Mouse (Mus musculus) forebrain, postnatal 0 days (tissue): ENCODE data around the gene Susd3. TPM values are rescaled to one million over a fixed set of nuclear protein-coding genes. Genes with fewer than 3 reads are reported as not detected.

ENCODE experiments used
- ATAC-seq: fragments of 200-750 bp; cut with Nextera tagmentation; 2 replicates; pipeline ENCODE4 v1.8.0; 2017; ENCODE audit warnings: mild to moderate bottlenecking, moderate library complexity
- DNase-seq: peaks from one replicate; pipeline ENCODE4 v3.0.0-alpha.2; 2015
- H3K27ac ChIP-seq: fragments of 300-500 bp; sonication (generic); 2 replicates; pipeline ENCODE4 v1.5.1; 2014; ENCODE audit warnings: low read depth, mild to moderate bottlenecking, antibody characterized with exemption, low read length, moderate library complexity, mixed read lengths
- H3K27me3 ChIP-seq: fragments of 300-500 bp; sonication (generic); 2 replicates; pipeline ENCODE4 v1.6.1; 2014; ENCODE audit warnings: mild to moderate bottlenecking, low read length, mixed read lengths; ENCODE audit not compliant: insufficient read depth
- H3K36me3 ChIP-seq: fragments of 300-500 bp; sonication (generic); 2 replicates; pipeline ENCODE4 v1.6.1; 2014; ENCODE audit warnings: mild to moderate bottlenecking, moderate library complexity; ENCODE audit not compliant: insufficient read depth
- H3K4me1 ChIP-seq: fragments of 300-500 bp; sonication (generic); 2 replicates; pipeline ENCODE4 v1.6.1; 2014; ENCODE audit warnings: antibody characterized with exemption; ENCODE audit not compliant: insufficient read depth
- H3K4me2 ChIP-seq: fragments of 300-500 bp; sonication (generic); 2 replicates; pipeline ENCODE4 v1.6.1; 2014; ENCODE audit warnings: low read depth, mild to moderate bottlenecking, moderate library complexity
- H3K4me3 ChIP-seq: fragments of 300-500 bp; sonication (generic); 2 replicates; pipeline ENCODE4 v1.5.1; 2014; ENCODE audit warnings: low read depth, low read length, mixed read lengths
- H3K9ac ChIP-seq: fragments of 300-500 bp; sonication (generic); 2 replicates; pipeline ENCODE4 v1.6.1; 2014; ENCODE audit warnings: mild to moderate bottlenecking
- H3K9me3 ChIP-seq: fragments of 300-500 bp; sonication (generic); 2 replicates; pipeline ENCODE4 v1.6.1; 2016; ENCODE audit warnings: low read length
- CTCF ChIP-seq: sonication (generic); IDR thresholded peaks from 2 replicates; pipeline ENCODE4 v1.5.1; 2016; ENCODE audit warnings: antibody characterized with exemption, control low read depth, low read depth
- WGBS: fragments of 180-500 bp; shearing (Covaris S2); extraction: QIAGEN DNeasy Blood & Tissue Kit; methylation state at CpG from one replicate; pipeline ENCODE4 v1.1.7; 2014; 5-methylcytosine and 5-hydroxymethylcytosine counted together
- polyA plus RNA-seq: library from polyadenylated mRNA; unstranded; fragments of >200 nt; fragmentation: Nextera tagmentation; extraction: Ambion mirVana; gene quantifications from 2 replicates; pipeline ENCODE4 v1.2.1, GENCODE M21; 2015
- total RNA-seq: library from RNA; depleted of rRNA; stranded (reverse); fragments of >200 nt; gene quantifications from 2 replicates; pipeline ENCODE4 v1.2.3, GENCODE M21; 2014

Susd3 gene
- total and polyA plus RNA-seq, 2 experiments from 2014 or later, result 0.38 to 1.2 TPM

DNA sequence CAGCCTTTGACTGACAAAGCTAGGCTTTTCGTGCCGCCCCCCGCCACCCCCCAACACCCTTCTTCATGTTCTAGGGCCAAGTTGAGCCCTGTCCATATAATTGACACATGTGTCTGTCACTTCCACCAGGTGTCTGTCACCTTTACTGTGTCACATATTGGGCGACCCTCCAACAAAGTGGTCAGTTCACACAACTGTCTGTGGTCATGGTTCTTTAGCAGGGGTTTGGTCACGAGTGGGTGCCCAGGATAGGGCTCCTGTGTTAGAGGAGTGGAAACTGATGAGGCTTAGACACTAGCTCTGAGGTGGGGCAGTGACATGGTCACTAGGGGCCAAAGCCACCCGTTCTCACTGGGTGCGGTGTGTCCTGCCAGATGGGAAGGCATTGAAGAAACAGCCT, 48.6 kb downstream of the Susd3 start:
- Histone ChIP-seq H3K27ac (no peak overlapping the region), H3K4me2 (no peak overlapping the region), H3K9ac (no peak overlapping the region), H3K27me3 (no peaks in the 10 kb centered on the region), H3K9me3 (no peaks in the 10 kb centered on the region), H3K36me3 (0 out of 2 replicates have a peak, but pooled peaks cover 6% of the 10 kb centered on the region), H3K4me1 (no peaks in the 10 kb centered on the region), H3K4me3 (no peak overlapping the region)
- DNase-seq (no peak), ATAC-seq (no peak)
- no peak for TF ChIP-seq CTCF
- 93% methylated on average over 7 of the region's 7 CpGs for WGBS

DNA sequence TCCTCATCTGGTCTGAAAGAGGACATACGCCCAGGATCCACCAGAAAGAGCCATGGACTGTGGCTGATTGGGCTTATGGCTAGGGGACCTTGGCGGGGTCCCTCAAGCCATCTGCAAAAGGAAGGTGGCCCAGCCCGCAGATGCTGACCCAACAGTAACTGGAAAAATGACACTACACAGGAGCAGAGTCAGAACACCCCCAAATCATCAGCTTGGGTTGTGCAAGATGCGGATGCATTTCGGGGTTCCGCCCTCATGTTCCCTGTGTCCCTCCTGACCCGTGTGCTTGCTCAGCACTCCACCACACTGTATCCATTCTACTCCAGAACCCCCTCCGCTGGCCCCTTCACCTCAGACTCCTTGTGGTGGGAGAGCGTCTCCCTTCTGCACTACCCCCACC, 49.8 kb downstream of the Susd3 start:
- Histone ChIP-seq H3K27ac (no peak overlapping the region), H3K4me1 (no peaks in the 10 kb centered on the region), H3K9ac (no peak overlapping the region), H3K36me3 (0 out of 2 replicates have a peak, but pooled peaks cover 6% of the 10 kb centered on the region), H3K4me2 (no peak overlapping the region), H3K4me3 (no peak overlapping the region), H3K27me3 (no peaks in the 10 kb centered on the region), H3K9me3 (no peaks in the 10 kb centered on the region)
- no peak for TF ChIP-seq CTCF
- WGBS, result 93% methylated on average over 9 of the region's 9 CpGs
- DNase-seq, result no peak
- ATAC-seq, result no peak

DNA sequence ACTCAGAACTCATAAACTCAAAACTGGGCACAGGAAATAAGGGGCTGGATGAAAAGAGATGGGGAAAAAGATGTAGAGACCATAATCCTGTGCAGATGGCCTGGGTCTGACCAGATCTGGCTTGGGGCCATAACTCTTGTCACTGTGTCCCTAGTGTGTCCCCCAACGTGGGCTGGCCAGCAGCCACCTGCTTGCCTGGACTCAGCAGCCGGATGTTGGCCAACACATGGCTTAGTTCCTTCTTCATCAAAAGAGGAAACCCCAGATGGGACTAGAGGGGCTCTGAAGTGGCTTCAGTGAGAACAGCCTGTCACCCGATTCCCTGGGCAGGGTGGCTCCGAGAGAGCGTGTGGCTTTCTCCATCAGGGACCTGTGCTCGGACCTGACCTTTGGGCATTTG, 51.7 kb downstream of the Susd3 start:
- Histone ChIP-seq H3K9me3 (no peaks in the 10 kb centered on the region), H3K9ac (no peak overlapping the region), H3K4me2 (no peak overlapping the region), H3K36me3 (0 out of 2 replicates have a peak, but pooled peaks cover 6% of the 10 kb centered on the region), H3K4me1 (no peaks in the 10 kb centered on the region), H3K27ac (no peak overlapping the region), H3K4me3 (no peak overlapping the region), H3K27me3 (no peaks in the 10 kb centered on the region)
- TF ChIP-seq CTCF, result no peak
- DNase-seq (no peak), ATAC-seq (no peak)
- 57% methylated on average over 6 of the region's 6 CpGs for WGBS

DNA sequence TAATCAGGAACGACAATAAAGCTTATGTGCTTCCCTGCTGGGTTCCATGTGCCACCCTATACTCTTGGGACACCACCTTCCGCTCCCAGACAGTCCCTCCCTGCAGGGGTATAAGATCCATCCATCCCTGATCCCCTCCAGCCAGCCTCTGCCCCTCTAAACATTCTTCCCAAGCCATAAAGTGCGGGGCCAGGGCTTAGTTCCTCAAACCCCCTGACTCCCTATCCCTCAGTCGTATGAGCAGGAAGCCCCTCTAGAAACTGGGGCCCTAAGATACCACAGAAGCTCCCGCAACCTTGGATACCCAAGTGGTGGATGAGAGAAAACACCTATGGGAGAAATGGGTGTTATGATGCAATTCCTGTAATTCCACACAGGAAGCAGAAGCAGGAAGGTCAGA, 52.3 kb downstream of the Susd3 start:
- DNase-seq (no peak), ATAC-seq (no peak)
- H3K27me3 ChIP-seq, result no peaks in the 10 kb centered on the region
- no peak overlapping the region for H3K9ac ChIP-seq
- 0 out of 2 replicates have a peak, but pooled peaks cover 6% of the 10 kb centered on the region for H3K36me3 ChIP-seq
- H3K4me3 ChIP-seq, result no peak overlapping the region
- H3K4me2 ChIP-seq, result no peak overlapping the region
- H3K9me3 ChIP-seq, result no peaks in the 10 kb centered on the region
- WGBS, result 83% methylated on average over 5 of the region's 5 CpGs
- no peak overlapping the region for H3K27ac ChIP-seq
- no peak for TF ChIP-seq CTCF
- no peaks in the 10 kb centered on the region for H3K4me1 ChIP-seq

DNA sequence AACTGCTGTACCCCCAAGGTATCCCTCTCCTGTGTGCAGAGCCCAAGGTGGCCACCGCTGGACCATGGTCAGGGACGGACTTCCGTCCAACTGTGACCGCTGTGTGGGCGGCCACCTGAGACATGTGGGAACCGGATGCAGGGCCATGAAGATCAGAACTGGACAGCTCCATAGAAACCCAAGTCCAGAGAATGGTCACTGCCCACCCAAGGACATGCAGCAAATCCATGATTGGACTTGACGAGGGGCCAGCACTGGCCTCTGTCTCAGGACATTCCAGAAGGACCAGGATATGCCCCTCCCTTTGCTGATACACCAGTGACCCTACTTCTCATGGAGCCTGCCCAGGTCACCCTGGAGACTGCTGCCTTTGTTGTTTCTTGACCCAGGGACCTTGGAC, 52.9 kb downstream of the Susd3 start:
- H3K4me2 ChIP-seq, result no peak overlapping the region
- H3K27ac ChIP-seq, result no peak overlapping the region
- 93% methylated on average over 7 of the region's 7 CpGs for WGBS
- no peaks in the 10 kb centered on the region for H3K27me3 ChIP-seq
- H3K9ac ChIP-seq, result no peak overlapping the region
- DNase-seq, result no peak
- TF ChIP-seq CTCF, result no peak
- no peaks in the 10 kb centered on the region for H3K4me1 ChIP-seq
- H3K4me3 ChIP-seq, result no peak overlapping the region
- H3K36me3 ChIP-seq, result 0 out of 2 replicates have a peak, but pooled peaks cover 6% of the 10 kb centered on the region
- no peaks in the 10 kb centered on the region for H3K9me3 ChIP-seq
- no peak for ATAC-seq

DNA sequence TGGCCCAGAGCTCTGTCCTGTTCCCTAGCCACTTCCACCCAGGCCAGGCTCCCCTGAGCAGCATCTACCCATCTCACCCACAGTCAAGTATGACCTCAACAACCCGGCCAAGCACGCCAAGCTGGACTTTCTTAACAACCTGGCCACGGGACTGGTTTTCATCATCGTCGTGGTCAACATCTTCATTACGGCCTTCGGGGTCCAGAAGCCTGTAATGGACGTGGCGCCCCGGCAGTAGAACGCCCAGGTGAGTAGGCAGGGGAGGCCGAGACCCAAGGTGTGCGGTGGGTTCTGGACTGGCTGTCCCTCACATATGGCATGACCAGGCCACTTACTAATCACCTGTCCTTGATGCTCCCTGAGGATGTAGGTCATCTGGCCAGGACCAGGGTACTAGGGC, 53.7 kb downstream of the Susd3 start:
- Histone ChIP-seq H3K36me3 (0 out of 2 replicates have a peak, but pooled peaks cover 6% of the 10 kb centered on the region), H3K27me3 (no peaks in the 10 kb centered on the region), H3K9ac (no peak overlapping the region), H3K9me3 (no peaks in the 10 kb centered on the region), H3K4me2 (no peak overlapping the region), H3K4me3 (no peak overlapping the region), H3K4me1 (no peaks in the 10 kb centered on the region), H3K27ac (no peak overlapping the region)
- DNase-seq, result no peak
- WGBS, result 97% methylated on average over 13 of the region's 13 CpGs
- no peak for TF ChIP-seq CTCF
- no peak for ATAC-seq

DNA sequence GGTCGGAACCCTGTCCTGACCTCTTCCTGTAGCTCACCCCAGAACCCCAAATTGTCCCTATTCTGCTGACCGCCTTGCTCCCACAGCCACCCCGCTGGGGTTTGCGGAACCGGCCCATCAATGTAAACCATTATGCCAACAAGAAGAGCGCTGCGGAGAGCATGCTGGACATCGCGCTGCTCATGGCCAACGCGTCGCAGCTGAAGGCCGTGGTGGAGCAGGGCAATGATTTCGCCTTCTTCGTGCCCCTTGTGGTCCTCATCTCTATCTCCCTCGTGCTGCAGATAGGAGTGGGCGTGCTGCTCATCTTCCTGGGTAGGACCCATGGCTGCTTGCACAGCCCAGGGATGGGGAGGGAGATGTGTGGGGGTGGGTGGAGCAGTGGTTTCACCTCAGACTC, 54.9 kb downstream of the Susd3 start:
- Histone ChIP-seq H3K27me3 (no peaks in the 10 kb centered on the region), H3K27ac (no peak overlapping the region), H3K9ac (no peak overlapping the region), H3K4me1 (no peaks in the 10 kb centered on the region), H3K4me2 (no peak overlapping the region), H3K36me3 (0 out of 2 replicates have a peak, but pooled peaks cover 6% of the 10 kb centered on the region), H3K9me3 (no peaks in the 10 kb centered on the region), H3K4me3 (no peak overlapping the region)
- 95% methylated on average over 17 of the region's 17 CpGs for WGBS
- DNase-seq (no peak), ATAC-seq (no peak)
- no peak for TF ChIP-seq CTCF
